Mouse (Mus musculus): ENCODE measurements around the gene Cdh19. TPM values are rescaled to one million over a fixed set of nuclear protein-coding genes. Genes with fewer than 3 reads are reported as not detected.

Gene Cdh19
- 0.08 TPM in 1 of 2 replicates, not detected in the other for polyA plus RNA-seq (2015; fragmentation: Nextera tagmentation; extraction: Ambion mirVana)

- Histone ChIP-seq H3K4me3 (no peak within 1 kb of the TSS), H3K27me3 (replicated peaks) (no peaks in the 10 kb centered on the region), H3K4me2 (no peak within 1 kb of the TSS), H3K9ac (no peak within 1 kb of the TSS), H3K9me3 (no peaks in the 10 kb centered on the region), H3K27ac (no peak within 1 kb of the TSS), H3K4me1 (no peaks in the 10 kb centered on the region), H3K36me3 (replicated peaks) (no peaks in the 10 kb centered on the region)
- no peak for ATAC-seq (replicated peaks)
- 27% methylated on average over 2 of the region's 2 CpGs for WGBS
Measured at GRCm38 (mm10) chr1:110977484-110977883, at the start of gene Cdh19. Gene Cdh19, minus strand, starts transcription at chr1:110977584.

- Histone ChIP-seq H3K27me3 (replicated peaks) (no peaks in the 10 kb centered on the region), H3K9me3 (no peaks in the 10 kb centered on the region), H3K36me3 (replicated peaks) (no peaks in the 10 kb centered on the region), H3K27ac (no peak overlapping the region), H3K4me1 (no peaks in the 10 kb centered on the region), H3K4me2 (no peak overlapping the region), H3K9ac (no peak overlapping the region), H3K4me3 (no peak overlapping the region)
- 30% methylated on average over 3 of the region's 3 CpGs for WGBS
- no peak for ATAC-seq (replicated peaks)
Measured at GRCm38 (mm10) chr1:111020434-111021060, 43.2 kb upstream of the Cdh19 start.

GRCm38 (mm10) chr1:111017640-111018039 is 40.3 kb upstream of the Cdh19 start:
- Histone ChIP-seq H3K4me3 (no peak overlapping the region), H3K9ac (no peak overlapping the region), H3K4me2 (no peak overlapping the region), H3K27me3 (replicated peaks) (no peaks in the 10 kb centered on the region), H3K9me3 (no peaks in the 10 kb centered on the region), H3K36me3 (replicated peaks) (no peaks in the 10 kb centered on the region), H3K4me1 (no peaks in the 10 kb centered on the region), H3K27ac (no peak overlapping the region)
- no peak for ATAC-seq (replicated peaks)

- Histone ChIP-seq H3K27me3 (replicated peaks) (no peaks in the 10 kb centered on the region), H3K4me3 (no peak overlapping the region), H3K9me3 (no peaks in the 10 kb centered on the region), H3K9ac (no peak overlapping the region), H3K27ac (no peak overlapping the region), H3K36me3 (replicated peaks) (no peaks in the 10 kb centered on the region), H3K4me1 (no peaks in the 10 kb centered on the region), H3K4me2 (no peak overlapping the region)
- no peak; the same call in 1 of the 2 replicates for ATAC-seq (replicated peaks)
Measured at GRCm38 (mm10) chr1:110989824-110990223, 12.4 kb upstream of the Cdh19 start.

GRCm38 (mm10) chr1:110969201-110969600 is 8.2 kb downstream of the Cdh19 start:
- H3K9ac ChIP-seq = no peak overlapping the region
- no peaks in the 10 kb centered on the region for H3K27me3 ChIP-seq (replicated peaks)
- H3K4me3 ChIP-seq = no peak overlapping the region
- no peak overlapping the region for H3K4me2 ChIP-seq
- no peak overlapping the region for H3K27ac ChIP-seq
- no peaks in the 10 kb centered on the region for H3K4me1 ChIP-seq
- WGBS = 81% methylated on average over 2 of the region's 2 CpGs
- H3K9me3 ChIP-seq = no peaks in the 10 kb centered on the region
- no peak for ATAC-seq (replicated peaks)
- no peaks in the 10 kb centered on the region for H3K36me3 ChIP-seq (replicated peaks)

- H3K36me3 ChIP-seq (replicated peaks) = no peaks in the 10 kb centered on the region
- no peak overlapping the region for H3K4me2 ChIP-seq
- H3K4me1 ChIP-seq = no peaks in the 10 kb centered on the region
- WGBS = 88% methylated on average over 1 of the region's 1 CpGs
- no peaks in the 10 kb centered on the region for H3K9me3 ChIP-seq
- no peak overlapping the region for H3K4me3 ChIP-seq
- no peak for ATAC-seq (replicated peaks)
- no peak overlapping the region for H3K27ac ChIP-seq
- no peak overlapping the region for H3K9ac ChIP-seq
- H3K27me3 ChIP-seq (replicated peaks) = no peaks in the 10 kb centered on the region
Measured at GRCm38 (mm10) chr1:110909752-110910151, 67.6 kb downstream of the Cdh19 start.

- Histone ChIP-seq H3K27ac (no peak overlapping the region), H3K4me2 (no peak overlapping the region), H3K27me3 (replicated peaks) (no peaks in the 10 kb centered on the region), H3K4me1 (no peaks in the 10 kb centered on the region), H3K9me3 (no peaks in the 10 kb centered on the region), H3K4me3 (no peak overlapping the region), H3K9ac (no peak overlapping the region), H3K36me3 (replicated peaks) (no peaks in the 10 kb centered on the region)
- no peak for ATAC-seq (replicated peaks)
- 86% methylated on average over 1 of the region's 1 CpGs for WGBS
Measured at GRCm38 (mm10) chr1:110909218-110909617, 68.2 kb downstream of the Cdh19 start.

- Histone ChIP-seq H3K9me3 (no peaks in the 10 kb centered on the region), H3K4me1 (no peaks in the 10 kb centered on the region), H3K27ac (no peak overlapping the region), H3K4me2 (no peak overlapping the region), H3K27me3 (replicated peaks) (no peaks in the 10 kb centered on the region), H3K4me3 (no peak overlapping the region), H3K9ac (no peak overlapping the region), H3K36me3 (replicated peaks) (no peaks in the 10 kb centered on the region)
- ATAC-seq (replicated peaks) = no peak
- WGBS = 66% methylated on average over 2 of the region's 2 CpGs
Measured at GRCm38 (mm10) chr1:110904266-110904665, 73.1 kb downstream of the Cdh19 start.

Measured in midbrain, embryonic 15.5 days (tissue).